Mouse (Mus musculus) CD4-positive helper T cell, adult 2 months (primary cell): ENCODE results near the gene Usp54.
"Not testable (repeated sequence)": the region's sequence is repeated elsewhere in the genome, so short reads cannot be mapped to it uniquely, and the experiment has no call there.

Experiments
- DNase-seq: peaks from one replicate; pipeline ENCODE4 v3.0.0-alpha.2; 2012; ENCODE audit warnings: low read depth, missing footprints, low spot score

The Usp54 gene

DNA sequence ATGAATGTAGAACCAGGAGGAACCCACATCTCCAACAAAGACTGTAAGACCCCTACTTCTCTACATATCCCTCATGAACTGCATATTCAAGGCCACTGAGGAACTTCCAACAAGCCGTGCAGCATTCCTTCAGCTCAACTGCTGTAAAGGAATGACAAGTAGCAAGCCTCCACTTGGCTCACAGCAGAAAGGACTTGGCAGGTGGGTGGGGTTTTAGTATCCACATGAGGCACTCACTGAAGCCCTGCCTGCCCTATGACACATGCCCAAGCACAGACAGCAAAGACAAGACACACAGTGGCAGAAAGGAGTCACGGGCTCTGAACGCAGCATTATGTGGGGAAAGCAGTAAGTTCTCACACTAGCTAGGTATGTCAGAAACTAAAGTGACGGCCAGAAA, 30.7 kb downstream of the Usp54 start:
- DNase-seq: no peak

- DNase-seq: no peak
These were observed 31.3 kb downstream of the Usp54 start for GRCm38 (mm10) chr14:20609519-20609918.

- no peak for DNase-seq
These were observed 33.3 kb downstream of the Usp54 start for GRCm38 (mm10) chr14:20607396-20608126.

DNA sequence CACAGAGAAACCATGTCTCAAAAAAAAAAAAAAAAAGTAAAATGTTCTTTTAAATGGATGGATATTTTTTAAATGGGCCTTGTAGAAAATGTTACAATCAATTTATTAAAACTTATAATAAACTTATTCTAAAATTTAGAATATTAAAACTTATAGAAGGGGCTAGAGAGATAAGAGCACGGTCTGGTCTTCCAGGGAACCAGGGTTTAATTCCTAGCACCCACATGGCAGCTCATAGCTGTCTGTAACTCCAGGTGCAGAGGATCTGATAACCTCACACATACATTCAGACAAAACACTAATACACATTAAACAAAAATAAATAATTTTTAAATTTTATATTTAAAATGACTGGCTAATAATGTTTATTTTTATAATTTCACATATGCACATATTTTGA, 39.6 kb downstream of the Usp54 start:
- DNase-seq: no peak

DNA sequence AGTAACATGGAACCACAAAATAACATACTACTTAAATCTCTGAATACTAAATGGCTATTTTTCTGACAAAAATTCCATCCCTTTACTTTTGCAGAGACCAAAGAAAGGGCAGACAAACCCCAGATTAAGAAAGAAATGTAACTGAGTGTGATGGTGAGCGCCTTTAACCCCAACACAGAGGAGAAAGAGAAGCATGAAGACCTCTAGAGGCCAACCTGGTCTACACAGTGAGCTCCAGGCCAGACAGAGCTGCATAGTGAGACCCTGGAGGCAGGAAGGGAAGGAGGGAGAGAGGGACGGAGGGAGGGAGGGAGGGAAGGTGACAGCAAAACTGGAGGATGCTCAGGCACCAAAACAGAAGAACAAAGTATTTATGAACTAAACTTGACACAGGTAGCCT, 40.7 kb downstream of the Usp54 start:
- no peak for DNase-seq

GRCm38 (mm10) chr14:20599542-20599941, 41.3 kb downstream of the Usp54 start:
- DNase-seq: no peak

DNA sequence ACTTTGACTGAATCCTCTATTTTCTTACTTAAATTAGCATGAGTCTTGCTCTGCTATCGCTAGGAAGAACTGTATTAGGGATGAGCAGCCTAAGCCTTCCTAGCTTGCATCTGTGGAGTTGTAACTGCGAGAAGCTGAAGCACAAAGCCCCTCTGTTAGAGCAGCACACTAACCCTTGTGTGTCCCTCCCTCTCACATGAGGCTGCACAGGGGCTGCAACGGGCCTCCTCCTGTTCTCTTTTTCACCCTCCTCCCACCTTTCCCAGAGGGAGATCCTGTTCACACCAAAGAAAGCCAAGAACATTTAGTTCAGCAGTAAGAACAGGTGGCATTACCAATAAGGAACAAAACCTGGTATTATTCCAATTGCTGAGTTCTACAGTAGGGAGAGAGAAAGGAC, 45.1 kb downstream of the Usp54 start:
- DNase-seq: no peak

DNA sequence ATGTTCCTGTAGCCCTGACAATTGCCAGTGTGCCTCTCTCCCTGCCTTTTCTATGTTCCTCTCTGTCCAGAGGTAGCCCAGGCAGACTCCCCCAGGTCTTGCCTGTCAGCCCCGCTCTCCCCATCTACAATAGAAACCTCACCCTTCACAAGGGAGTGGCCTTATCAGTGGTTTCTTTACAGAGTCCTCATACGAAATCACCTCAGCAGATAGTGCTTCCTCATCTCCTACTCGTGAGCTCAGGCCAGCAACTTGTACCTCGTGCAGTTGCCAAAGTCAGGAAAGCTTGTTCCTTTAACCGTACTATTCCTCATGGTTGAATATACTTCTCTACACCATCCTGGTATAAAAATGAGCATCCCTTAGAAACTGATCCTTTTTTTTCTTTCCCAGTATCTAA, 53.4 kb downstream of the Usp54 start:
- no peak for DNase-seq

DNA sequence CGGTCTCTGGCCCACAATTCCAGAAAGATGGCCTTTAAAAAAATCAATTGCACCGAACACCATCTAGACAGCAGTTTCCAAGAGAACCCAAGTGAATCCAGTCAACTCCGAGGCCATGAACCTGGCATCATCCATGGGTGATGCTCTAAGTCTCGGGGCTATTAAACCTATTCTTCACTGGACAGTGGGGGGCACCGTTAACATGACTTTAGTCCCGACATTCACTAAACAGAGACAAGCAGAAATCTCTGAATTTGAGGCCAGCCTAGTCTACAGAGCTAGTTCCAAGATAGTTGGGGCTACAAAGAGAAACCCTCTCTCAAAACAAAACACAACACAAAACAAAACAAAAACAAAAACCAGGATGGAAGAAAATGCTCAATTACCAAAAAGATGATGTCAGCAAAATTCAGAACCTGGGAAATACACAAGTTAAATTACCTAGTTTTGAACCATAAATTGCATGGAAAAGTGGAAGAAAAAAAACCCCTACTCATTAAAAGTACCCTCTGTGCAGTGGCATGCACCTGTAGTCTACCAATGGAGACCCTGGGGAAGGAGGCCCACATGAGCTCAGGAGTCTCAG, 61.9 kb downstream of the Usp54 start:
- no peak for DNase-seq

DNA sequence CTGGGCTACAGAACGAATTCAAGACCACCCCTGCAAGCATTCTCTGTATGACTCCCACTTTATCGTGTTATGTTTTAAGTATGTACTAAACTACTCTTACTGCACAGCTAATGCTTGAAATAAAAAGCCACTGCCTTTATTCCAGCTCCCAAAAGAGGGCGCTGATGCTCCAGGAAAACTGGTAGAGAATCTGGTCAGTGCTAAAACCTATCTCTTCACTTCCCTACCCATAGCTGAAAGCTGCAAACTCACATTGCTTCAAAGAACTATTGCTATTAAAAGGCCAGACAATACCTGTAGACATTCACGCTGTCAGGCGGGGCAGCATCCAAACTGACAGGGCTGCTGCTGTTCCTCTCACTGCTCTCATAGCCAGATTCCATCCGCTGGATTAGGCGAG, 64.7 kb downstream of the Usp54 start:
- peak; percentile 69 for DNase-seq

- not testable (repeated sequence) for DNase-seq
These were observed 67.7 kb downstream of the Usp54 start for GRCm38 (mm10) chr14:20573196-20573595.

DNA sequence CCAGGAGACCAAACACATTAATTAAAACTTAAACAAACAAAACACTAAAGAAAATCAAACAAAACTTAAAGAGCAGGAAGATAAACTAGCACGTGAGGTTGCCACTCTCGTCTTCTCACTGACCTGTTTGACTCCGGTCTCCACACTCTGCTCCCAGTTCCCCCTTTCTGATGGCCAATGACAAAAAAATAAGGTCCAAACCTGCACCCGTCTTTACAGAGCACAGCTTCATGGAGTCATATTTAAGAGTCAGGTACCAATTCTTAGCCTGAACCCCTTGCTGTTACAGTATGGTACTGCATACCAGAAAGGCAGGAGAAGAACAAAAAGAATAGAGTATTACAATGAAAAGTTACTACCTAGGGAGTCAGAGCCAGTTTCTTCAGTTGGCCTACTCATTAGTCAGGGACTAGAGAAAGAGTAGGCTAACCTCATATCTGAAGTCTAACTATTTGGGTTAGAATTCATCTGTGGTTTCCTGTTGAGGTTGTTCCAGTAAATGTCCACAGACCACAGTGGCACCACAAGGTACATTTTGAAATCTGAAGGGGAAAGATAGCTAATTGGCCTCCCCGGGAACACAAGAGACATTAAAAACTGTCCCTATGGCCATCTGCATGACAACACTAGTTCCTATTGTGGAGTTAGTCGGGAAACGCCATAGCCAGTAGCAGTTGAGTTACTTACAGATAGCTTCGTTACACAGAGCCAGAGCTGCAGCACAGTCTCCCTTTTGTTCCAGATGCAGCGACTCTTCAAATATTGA, 75.4 kb downstream of the Usp54 start:
- no peak for DNase-seq

DNA sequence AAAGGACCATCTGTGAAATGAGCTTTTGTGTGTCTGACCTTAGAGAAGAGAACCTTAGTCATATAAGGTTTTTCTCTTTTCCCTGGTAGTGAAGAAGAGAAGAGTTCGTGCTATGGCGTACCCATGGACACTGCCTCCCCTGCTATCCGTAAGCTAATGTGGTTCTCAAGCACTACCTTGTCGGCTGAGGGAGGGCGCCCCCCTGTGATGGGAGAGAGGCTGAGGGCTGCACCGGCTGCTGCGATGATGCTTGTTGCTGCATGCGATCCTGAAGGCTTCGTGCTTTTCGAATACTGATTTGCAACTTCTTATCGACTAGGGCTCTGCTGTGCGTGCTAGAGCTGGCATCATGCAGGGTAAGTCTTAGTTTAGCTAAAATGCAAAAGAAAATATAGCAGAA, 76.2 kb downstream of the Usp54 start:
- DNase-seq: no peak

DNA sequence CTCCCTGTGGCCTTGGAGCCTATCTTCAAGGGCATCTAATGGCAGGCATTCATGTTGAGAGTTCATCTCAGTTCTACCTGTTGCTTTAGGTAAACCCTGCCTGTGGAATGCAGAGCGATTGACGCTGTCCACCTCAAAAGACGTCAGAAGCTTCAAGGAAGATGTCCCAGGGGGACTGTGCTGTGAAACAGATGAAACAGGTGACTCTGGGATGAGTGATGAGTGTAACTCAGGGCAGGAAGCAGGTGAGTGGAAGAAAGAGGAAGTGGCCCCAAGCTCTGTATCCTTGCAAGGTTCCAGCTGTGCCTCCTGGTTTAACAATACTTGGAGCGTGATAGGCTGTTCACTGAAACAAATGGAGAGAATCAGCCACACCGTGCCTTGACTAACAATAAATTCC, 79.0 kb downstream of the Usp54 start:
- DNase-seq: no peak

GRCm38 (mm10) chr14:20550136-20550535, 90.7 kb downstream of the Usp54 start:
- no peak for DNase-seq

DNA sequence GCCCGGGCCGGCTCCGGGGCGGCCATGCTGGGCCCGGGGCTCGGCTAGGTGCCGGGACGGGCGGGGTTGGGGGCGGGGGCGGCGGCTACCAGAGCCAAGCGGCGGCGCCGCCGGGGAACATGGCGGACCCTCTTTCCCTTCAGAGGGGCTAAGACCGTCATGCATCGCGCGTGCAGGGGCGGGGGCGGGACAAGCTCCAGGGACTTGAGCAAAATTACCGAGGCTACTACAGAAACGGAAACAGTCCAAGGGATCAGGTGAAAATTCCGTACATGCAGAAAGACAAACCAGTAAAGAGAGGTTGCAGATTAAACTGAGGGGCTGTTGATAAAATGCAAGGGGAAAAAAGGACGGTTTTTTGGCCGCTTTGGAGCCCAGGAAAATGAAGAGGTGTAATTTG, 94.4 kb downstream of the Usp54 start, which contains the start of gene Ppp3cb:
TSS of gene Ppp3cb (minus strand) at position 159 of the 400 bp plus-strand sequence.
- DNase-seq: peak; percentile 95

- peak; percentile 88 for DNase-seq
These were observed 95.1 kb downstream of the Usp54 start for GRCm38 (mm10) chr14:20545529-20546331.

DNA sequence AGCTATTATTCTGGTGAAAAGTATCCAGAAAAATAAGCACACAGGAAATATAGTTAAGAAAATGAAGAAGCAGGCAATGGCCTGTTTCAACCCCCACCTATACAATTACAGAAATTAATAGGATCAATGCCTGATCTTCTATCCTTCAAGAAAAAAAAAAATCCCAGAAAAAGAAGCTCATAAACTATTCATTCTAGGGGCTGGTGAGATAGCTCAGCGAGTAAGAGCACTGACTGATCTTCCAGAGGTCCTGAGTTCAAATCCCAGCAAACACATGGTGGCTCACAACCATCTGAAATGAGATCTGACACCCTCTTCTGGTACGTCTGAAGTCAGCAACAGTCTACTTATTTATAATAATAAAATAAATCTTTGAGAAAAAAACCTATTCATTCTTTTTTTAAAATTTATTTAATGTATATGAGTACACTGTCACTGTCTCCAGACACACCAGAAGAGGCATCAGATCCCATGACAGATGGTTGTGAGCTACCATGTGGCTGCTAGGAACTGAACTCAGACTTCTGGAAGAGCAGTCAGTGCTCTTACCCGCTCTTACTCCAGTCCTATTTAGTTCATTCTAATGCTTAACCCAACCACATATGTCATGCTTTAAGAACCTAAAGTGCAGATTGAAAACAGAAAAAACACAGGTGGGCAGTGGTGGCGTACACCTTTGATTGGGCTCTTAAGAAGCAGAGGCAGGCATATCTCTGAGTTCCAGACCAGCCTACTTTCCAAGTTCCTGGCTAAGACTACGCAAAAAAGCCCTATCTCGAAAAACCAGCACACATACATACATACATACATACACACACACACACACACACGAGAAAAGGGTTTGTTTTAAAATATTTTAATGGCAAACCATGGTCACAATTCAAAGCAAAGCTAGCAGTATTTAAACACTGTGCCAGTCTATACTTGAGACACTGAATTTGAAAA, 96.1 kb downstream of the Usp54 start:
- peak; percentile 37 for DNase-seq

DNA sequence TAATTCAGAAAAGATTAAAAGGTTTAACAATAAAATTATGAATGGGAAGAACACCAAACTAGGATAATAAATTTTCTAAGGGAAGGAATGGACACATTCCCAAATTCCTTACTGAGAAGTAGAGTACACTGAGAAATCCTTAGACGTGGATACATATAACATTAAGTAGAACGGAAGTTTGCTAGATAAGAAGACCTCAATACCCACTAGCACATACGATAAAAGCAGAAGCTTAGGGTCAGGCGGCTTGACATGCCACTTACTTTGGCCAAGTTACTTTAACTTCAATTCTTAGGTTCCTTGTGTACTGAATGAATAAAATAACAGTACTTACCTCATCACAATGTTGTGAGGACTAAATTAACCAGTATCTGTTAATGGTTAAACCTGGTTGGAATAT, 111.2 kb downstream of the Usp54 start:
- DNase-seq: no peak

DNA sequence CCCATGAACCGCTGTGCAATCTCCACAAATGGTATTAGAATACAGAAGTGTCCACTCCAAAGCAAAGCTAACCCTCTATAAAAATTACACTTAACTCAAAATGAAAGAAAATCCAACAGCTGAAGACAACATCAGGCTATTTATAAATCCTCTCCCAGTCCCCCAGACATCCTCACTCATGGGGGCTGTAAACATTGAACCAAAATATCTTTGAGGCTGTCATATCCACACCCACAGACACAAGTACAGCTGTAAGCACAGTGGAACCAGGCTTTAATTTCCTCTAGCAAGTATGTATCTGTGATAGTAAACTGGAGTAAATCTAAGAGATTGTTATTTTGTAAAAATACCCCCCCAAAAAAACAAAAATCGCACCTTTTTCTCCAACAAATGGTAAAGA, 120.7 kb downstream of the Usp54 start:
- no peak for DNase-seq

- no peak for DNase-seq
These were observed 132.4 kb downstream of the Usp54 start for GRCm38 (mm10) chr14:20508424-20508823.
